Mouse (Mus musculus) B cell, adult 2 months (primary cell): ENCODE measurements around the gene Mcmbp.

Source experiments
- DNase-seq, 2 experiments: peaks; one replicate each; pipeline ENCODE4 v3.0.0; 2022

Mcmbp gene

DNA sequence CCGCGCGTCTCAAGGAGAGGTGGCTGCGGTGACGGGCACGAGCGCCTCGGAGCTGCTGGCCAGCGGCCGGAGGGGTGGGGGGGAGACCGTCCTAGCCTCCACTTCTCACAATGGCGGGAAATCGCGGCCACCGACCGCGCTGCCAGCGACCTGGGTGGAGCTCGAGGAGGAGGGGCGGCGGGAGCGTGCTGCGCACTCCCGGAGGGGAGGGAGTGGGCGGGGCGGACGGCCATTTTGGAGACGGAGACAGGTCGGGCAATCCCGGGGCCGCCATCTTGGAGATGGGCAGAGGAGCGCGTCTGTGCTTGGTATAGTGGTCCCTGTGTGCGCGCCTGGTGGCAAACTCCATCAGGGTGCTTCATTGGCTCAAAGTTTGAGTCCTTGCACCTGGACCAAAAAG, at the start of gene Mcmbp:
Gene Mcmbp (minus strand): TSS at position 162 of the 400 bp plus-strand sequence.
- DNase-seq = peak; percentile 96 to 97

DNA sequence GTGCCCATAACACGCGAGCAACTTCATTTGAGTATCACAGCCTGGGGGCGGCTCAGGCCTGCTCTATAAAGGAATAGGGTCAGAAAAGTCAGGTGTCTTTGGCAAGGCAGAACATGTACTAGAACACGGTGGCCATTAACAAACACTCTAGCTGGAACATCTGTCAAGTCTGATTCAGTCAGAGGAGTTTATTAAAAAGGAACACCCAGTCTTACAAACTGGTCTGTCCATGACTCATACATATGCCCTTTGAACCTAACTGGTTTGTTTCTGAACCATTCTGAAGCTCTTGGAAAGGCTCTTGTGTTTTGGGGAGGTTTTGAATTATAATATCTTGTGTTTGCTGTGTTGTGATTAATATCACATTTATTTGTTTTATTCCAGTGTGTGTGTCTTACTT, 49.8 kb upstream of the Mcmbp start:
- DNase-seq = no peak

DNA sequence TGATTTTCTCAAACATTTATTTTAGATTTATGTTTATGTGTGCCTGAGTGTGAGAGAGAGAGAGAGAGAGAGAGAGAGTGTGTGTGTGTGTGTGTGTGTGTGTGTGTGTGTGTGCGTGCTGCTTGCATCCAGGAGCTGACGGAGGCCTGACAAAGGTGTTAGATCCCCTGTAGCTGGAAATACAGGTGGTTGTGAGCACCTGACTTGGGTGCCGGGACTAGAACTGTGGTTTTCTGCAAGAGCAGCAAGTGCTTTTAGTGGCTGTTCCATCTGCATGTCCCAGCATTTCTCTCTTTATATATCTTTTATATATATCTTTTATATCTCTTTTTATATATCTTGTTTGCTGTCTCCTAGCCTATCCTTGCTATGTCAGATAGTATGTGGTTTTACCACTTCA, 41.6 kb upstream of the Mcmbp start:
- DNase-seq = no peak

DNA sequence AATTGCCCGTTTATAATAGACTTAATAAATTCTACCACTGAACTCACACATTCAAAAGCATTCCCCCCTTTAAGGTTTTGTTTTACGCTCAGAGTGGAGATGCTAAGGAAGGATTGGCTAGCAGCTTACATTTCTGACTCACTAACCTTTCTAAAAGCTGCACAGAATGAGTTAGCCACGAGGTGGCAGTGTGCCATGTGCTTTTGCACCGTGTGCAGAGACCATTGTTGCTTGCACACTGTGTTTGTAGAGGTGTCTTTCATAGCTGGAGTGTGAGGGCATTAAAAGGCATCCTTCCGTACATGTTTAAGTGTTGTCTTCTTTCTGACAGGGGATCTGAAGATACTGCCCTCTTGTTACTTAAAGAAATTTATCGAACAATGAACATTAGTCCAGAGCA, 39.0 kb upstream of the Mcmbp start:
- DNase-seq = peak; percentile 30 to 41

DNA sequence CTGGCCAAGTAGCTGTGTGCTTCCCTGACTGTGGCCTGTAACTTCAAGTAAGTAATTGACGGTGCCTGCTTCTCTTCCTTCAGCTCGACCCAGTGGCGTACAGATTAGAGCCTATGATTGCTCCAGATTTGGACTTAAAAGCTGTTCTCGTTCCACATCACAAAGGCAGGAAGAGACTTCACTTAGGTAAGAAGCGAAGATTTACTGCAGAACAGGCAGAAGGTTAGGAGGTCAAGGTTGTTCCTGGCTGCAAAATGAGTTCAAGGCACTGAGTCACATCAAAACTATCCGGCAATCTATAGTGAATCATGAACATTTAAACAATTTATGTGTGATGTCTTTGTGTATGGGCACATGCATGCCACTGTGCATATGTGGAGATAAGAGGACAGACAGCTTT, 36.9 kb upstream of the Mcmbp start:
- no peak for DNase-seq

DNA sequence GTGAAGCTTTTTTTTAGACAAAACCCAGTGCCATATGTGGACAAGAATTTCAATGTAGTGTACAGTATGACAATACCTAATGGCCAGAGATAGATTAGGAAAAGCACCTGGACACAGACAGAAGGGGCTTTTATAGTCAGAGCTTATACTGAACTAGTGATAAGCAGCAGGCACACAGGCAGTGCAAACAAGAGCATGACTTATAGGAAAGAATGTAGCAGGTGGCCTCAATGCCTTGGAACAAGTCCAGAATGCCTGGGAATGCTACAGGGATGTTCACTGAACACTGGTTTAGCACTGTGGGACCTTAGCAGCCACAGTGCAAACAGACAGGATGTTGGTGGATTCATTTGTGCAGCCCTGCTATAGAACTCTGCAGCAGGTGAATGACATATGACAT, 26.4 kb upstream of the Mcmbp start:
- no peak for DNase-seq

DNA sequence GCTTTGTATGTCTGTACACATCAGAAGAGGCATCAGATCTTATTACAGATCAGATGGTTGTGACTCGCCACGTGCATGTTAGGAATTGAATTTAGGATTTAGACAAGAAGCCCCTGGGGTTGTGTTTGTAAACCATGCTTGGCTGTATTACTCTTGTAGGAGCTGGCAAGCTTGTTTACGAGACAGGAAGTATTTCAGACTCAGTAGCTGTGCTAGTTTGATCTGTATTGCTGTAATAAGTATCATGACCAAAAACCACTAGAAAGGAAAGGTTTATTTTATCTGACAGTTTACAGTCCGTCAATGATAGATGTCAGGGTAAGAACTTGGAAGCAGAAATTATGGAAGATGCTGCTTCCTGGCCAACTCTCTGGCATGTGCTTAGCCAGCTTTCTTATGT, 18.7 kb upstream of the Mcmbp start:
- no peak for DNase-seq

DNA sequence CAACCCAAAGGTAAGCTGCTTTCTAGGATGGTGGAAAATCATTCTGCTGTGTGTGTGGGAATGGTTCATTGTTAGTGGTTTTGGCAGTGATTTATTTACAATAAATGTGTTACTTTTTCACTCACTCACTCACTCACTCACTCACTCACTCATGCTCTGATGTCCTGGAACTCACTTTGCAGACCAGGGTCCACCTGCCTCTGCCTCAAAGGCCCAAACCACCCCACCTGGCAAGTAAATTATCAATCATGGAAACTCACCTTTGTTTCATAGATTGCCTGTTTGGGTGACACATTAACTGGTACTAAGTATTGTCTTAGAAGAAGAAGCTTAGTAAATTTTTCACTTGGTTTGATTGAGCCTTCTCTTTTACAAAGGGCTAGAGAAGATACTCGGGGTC, 15.1 kb upstream of the Mcmbp start:
- DNase-seq = no peak

DNA sequence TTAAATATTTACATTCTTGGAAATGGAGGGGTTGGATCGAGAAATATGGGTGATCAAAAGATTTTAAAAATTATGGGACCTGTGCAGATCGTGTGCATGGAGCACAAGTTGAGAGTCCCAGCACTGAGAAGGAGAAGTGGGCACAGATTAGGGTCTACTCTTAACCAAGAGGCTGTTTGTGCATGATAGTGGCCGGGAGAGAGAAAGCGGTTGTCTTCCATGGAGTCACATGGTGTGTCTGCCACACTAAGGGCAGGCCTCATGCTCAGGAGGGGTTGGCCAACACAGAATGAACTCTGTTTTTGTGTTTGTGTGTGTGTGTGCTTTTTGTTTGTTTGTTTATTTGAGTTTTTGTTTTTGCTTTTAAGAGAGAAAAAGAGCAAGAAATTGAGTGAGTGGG, 11.7 kb upstream of the Mcmbp start:
- no peak for DNase-seq

DNA sequence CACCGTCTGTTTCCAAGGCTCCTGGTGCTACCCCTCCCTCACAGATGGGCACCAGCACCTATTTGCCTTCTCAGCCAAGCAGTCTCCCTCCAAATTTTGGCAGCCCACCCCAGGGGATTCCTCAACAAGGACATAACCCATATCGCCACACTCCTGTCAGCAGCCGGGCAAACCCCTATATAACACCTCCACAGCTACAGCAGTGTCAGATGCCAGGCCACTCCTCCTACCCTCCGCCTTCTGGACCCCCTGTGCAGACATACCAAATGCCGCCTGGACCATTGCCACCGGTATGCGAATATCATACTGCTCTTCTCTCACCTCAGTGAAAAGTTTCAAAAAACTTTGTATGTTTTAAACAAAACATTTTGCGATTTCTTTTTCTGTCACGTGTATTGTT, 10.0 kb upstream of the Mcmbp start:
- DNase-seq = no peak

DNA sequence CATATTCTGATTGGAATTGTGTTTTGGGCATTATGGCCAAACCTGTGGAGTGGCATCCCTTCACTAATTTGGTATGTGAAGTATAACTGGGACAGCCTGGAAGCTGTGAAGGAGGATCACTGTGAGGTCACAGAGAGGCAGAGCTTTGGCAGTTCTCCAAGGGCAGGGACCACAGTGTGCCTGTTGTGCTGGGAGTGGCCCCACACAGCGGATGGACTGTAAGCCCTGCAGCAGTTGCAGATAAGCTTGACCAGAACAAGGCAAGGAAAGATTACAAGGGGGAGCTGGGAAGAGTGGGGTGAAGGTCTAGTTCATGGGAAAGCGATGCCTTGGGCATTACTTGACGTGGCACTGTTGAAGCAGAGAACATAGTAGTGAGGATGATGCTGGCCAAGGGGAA, 8.5 kb upstream of the Mcmbp start:
- DNase-seq = no peak

DNA sequence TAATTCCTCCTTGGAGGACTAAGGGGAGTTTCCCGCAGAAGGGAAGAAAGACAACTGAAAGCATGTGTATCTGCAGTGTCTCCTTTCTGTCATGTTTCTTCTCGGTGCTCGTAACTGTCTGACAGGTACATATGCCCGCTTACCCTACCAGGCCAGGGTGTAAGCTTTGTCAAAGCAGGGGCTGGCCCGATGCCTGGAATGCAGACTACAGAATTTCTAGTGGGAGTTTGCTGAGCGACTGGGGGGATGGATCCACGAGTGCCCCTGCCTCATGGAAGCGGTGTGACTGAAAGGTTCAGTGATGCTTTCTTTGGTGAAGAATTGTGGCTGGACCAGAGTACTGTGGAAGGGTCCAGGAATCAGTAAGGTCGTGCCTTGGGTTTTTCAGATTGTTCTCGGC, 5.9 kb upstream of the Mcmbp start:
- no peak for DNase-seq

DNA sequence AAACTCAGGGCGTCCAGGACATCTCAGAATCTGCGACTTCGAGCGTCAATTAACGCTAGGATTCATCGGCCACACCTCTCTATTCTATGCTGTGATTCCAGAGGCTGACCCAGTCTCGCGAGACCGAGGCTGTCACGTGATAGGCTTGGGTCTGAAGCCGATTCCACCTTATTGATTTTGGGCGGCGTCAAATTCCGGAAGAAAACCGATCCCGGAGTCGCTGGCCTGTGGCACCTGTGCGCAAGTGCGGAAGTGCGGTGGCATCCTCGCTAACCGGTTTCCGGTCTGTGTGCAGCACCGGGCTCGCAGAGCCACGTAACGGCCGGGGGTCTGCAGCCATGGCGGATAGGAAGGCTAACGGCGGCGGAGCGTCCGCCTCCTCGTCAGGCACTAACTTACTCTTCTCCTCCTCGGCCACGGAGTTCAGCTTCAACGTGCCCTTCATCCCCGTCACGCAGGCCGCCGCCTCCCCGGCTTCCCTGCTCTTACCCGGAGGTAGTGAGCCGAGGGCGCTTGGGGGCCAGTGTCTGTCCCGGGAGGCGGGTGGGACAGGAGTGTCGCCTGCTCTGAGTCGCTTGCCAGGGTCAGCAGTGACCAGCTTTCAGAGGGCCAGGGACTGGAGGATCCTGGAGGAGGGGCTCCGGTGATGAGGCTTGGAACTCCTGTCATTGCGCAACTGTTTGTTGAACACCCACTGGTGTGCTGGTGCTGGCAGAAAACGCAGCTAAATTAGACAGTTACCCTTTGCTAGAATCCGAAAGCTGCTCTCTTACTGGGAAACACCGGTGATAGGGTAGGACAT, 4.6 kb upstream of the Mcmbp start, which contains the start of gene Sec23ip:
Gene Sec23ip (plus strand): TSS at position 260 of the 802 bp plus-strand sequence.
- peak; percentile 95 to 96 for DNase-seq

DNA sequence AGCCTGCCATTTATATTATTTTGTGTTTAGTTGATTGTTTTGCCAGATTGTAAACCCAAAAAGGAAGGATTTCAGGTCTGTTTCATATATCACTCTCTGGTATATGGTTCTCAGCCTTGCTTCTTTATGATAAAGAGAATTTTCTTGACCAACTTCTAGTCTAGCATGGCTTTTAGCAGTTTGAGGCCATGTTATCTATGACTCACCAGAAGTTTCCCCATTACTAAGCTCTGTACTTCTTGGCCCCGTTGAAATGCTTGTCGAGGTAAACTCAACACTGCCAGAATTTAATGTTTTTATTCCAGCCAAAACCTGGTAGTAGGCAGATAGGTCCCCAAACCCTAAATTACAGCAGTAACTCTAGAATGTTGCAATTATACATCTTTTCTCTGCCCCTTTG, 3.6 kb upstream of the Mcmbp start:
- DNase-seq = no peak

DNA sequence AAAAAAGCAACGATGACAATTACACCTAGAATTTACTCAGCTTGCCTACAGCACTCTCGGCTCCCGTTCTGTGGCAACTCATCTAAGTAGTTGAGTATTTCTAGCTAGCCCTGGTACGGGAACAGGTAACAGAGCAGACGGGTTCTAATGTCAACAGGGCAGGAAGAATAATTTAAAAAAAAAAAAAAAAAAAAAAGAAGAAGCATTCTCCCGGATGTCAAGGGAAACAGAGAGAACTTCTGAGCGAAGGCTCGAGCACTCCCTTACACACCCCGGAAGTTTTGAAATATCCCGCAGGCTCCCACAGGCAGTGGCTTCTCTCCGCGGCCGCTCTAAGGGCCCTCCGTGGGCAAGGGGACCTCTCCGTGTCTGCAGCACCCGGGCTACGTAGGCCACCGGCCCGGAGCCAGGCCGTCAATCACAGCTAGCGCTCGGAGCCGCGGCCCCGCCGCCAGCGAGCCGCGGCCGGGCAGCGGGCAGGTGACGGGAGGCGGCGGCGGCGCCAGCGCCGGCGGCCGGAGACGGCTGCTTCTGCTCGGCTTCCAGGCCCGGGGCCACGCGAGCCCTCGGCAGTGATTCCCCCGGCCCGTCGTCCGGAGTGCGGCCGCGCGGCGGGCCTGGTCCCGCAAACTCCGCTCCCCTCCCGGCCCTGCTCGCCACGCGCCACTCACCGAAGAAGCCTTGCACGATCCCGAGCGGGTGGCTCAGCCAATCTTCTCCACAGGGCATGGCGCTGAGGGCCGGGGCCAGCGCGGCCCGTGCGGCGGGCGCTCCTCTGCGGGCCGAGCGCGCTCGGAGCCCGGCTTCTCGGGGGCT, 625 bp downstream of the Mcmbp start:
- peak; percentile 53 to 59 for DNase-seq

DNA sequence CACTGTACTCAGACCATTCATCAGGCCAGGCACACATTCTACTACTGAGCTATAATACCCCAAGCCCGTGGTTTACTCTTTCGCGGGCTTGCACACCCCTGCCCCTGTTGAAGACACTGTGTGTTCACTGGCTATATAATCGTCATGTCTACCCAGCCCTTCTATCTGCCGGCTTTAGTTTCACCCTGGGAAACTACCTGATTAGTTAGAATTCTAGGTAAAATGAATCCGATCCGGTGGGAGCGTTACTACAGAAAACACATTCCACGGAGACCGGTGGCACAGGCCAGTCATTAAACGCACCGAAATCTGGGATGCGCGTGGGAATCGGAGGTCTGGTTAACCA, 1.2 kb downstream of the Mcmbp start:
- peak in 1 of 2 experiments; percentile 15 for DNase-seq

DNA sequence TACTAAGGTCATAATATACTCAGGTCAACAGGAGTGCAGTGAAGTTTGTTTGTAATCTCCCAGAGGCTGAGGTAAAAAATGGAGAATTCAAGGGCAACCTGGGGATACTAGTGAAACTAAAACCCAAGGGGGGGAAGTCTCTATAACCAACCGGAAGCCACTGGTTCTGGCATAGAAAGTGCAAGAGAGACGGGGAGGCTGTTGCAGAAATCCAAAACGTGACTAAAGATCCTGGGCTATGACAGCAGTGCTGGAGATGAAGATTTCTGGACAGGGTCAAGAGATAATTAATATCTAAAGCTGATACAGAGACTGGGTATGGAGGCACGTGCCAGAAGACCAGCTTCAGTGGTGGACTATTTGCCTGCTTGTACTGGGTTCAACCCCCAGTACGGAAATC, 2.3 kb downstream of the Mcmbp start:
- peak; percentile 21 to 23 for DNase-seq

DNA sequence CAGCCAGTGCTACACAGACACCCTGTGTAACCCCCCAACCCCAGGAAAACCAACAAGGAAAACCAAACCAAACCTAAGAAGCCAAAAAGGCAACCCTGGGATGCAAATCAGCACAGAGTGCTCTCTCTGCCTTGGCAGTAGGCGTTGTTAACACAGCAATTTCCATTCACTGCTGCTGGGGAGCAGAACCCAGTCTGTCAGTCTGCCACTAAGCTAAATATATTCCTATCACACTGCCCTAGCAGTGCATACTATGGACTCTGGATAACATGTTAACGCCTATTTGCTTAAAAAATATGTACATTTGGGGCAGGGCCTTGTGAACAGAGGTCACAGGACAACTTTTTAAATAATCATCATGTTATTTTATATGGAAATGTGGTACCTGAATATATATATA, 8.7 kb downstream of the Mcmbp start:
- DNase-seq = no peak

DNA sequence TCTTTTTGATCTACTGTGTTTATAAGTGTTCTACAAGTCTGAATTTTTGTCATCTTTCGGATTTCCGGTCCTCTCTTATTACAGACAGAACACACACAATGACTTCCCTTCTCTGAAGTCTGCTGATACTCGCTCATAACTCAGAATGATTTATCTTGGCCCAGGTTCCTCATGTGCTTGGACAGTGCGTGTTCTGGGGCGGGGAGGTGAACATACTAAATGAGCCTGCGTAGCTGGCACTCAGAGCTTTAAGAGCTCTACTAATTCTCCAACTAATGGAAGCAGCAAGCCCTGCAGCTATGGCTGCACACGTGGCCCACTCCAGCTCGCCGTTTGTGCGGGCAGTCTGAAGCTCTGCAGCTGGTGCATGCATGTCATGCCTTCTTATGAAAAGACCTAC, 11.6 kb downstream of the Mcmbp start:
- DNase-seq = peak; percentile 25 to 26

DNA sequence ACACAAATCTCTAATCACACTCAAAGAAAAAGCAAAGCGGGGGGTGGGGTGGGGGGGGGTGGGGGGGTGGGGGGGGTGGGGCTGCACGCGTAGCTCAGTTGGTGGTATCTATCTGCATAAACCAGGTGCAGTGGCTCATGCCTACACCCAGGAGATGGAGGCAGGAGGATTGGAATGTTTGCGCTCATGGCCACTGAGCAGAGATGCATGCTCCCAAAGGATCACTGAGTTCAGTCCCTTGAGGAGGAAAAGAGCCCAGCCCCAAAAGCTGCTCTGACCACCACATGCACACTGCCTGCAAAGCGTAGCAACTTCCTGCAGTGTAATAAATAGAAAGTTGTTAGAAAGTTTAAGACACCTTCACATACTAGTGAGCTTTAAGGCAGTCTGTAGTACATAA, 12.6 kb downstream of the Mcmbp start:
- DNase-seq = no peak

DNA sequence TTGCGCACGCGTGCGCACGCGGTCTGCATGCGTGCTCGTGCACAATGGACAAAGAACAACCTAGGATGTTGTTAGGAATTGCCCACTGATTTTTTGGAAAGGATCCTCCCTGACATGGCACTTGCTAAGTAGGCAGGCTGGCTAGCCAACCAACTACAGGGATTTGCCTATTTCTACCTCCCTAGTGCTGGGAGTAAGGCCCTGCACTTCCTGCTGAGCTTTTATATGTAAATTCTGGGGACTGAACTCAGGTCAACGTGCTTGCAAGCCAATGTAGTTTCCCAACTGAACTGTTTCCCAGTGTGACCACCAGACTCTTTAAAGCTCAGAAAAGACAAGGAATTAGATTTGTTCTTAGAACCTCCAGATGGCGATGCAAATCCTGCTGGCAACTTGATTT, 13.3 kb downstream of the Mcmbp start:
- DNase-seq = no peak

DNA sequence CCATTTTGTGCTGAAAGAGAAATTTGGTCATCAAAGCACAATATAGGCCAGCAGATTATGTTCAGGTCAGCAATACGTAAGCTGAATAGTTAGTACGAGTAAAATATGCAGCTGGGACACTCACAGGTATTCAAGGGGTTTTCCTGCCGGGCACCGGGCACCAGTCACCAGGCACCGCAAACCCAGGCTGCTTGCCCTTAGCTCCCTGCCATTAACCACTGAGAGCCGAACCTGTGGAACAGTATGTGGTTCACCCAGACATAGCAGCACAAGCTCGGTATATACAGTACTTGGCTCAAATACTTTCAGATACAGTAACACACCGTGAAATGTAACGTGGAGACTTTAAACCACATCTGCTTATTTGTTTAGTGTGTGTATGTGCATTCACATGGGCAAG, 15.1 kb downstream of the Mcmbp start:
- DNase-seq = no peak

DNA sequence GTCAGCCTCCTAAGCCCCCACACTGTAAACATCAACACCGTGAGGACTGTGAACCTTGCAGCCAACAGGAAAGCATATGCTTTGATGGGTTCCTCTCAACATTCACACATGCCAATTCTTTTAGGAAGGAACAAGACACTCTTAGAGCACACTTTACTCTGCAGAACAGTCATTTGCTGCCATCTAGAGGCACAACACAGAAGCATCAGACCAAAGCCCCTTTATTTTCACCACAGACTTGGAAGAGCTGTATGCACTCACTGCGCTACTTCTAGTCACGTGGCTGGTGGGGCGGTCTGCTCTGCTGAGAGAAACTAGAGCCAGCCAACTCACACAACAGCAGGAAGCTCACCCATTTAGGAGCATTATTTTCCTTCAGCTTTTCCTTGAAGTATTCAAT, 15.5 kb downstream of the Mcmbp start:
- DNase-seq = peak; percentile 56 to 61

DNA sequence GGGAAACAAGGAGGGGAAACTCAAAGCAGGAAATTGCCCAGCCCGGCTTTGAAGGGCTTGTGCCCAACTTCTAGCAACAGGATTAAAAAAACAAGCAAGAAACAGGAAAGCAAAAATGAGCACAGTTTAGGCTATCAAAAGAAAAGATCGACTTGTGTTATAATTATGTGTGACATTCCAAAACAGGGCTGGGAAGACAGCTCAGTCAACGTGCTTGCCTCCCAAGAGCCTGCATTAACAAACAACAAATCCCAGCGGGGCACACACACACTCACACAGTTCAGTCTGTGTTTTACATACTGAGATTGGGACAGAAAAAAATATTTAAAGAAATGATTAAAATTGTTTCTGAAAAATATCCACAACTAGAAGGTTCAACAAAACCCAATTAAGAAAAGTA, 22.3 kb downstream of the Mcmbp start:
- no peak for DNase-seq
